Mouse (Mus musculus) bone marrow, adult 2 months (tissue): ENCODE data around the gene Gm17660. TPM values are rescaled to one million over a fixed set of nuclear protein-coding genes. Genes with fewer than 3 reads are reported as not detected.

Experiments
- H3K27ac ChIP-seq: fragments of 200-500 bp; 2 replicates; pipeline ENCODE4 v1.5.1; 2012; ENCODE audit warnings: low read depth, mild to moderate bottlenecking, control low read depth, inconsistent platforms, low read length; ENCODE audit not compliant: control insufficient read depth, poor library complexity, insufficient read depth
- H3K4me1 ChIP-seq: fragments of 200-500 bp; 2 replicates; pipeline ENCODE4 v1.6.1; 2011; ENCODE audit warnings: low read length; ENCODE audit not compliant: control insufficient read depth, insufficient read depth
- H3K4me3 ChIP-seq: fragments of 200-500 bp; replicated peaks from 2 replicates; pipeline ENCODE3; 2011; ENCODE audit warnings: mild to moderate bottlenecking, low read depth, low read length, control low read depth; ENCODE audit not compliant: control insufficient read depth
- CTCF ChIP-seq: fragments of 200-500 bp; IDR thresholded peaks from 2 replicates; pipeline ENCODE4 v1.5.1; 2011; ENCODE audit warnings: low read length, control low read depth; ENCODE audit not compliant: control insufficient read depth, insufficient read depth
- POLR2A ChIP-seq: fragments of 200-500 bp; IDR thresholded peaks from 2 replicates; pipeline ENCODE4 v1.6.1; 2011; ENCODE audit warnings: low read depth, mild to moderate bottlenecking, control low read depth, low read length, borderline replicate concordance; ENCODE audit not compliant: control insufficient read depth
- WGBS: fragments of 180-500 bp; shearing (Covaris S2); methylation state at CpG from one replicate; pipeline ENCODE4 v1.1.7; 2018; 5-methylcytosine and 5-hydroxymethylcytosine counted together
- polyA plus RNA-seq: library from polyadenylated mRNA; stranded (reverse); fragments of >200 nt; gene quantifications from 2 replicates; pipeline ENCODE4 v1.2.4, GENCODE M21; 2011; ENCODE audit warnings: low replicate concordance; ENCODE audit not compliant: missing spikeins, insufficient read depth, insufficient read length

Gm17660 gene
- polyA plus RNA-seq, 1 experiment = not detected

GRCm38 (mm10) chr5:104095416-104096077 lies 18.1 kb upstream of the Gm17660 start:
- no peak overlapping the region for H3K27ac ChIP-seq
- no peak overlapping the region for H3K4me3 ChIP-seq
- WGBS = 69% methylated on average over 11 of the region's 11 CpGs
- TF ChIP-seq CTCF (no peak), POLR2A (no peak)
- H3K4me1 ChIP-seq = no peaks in the 10 kb centered on the region

GRCm38 (mm10) chr5:104089751-104090150 lies 12.3 kb upstream of the Gm17660 start:
- no peak overlapping the region for H3K4me3 ChIP-seq
- no peaks in the 10 kb centered on the region for H3K4me1 ChIP-seq
- no peak overlapping the region for H3K27ac ChIP-seq
- WGBS = 74% methylated on average over 2 of the region's 2 CpGs
- TF ChIP-seq CTCF = no peak
- no peak for TF ChIP-seq POLR2A

- no peak for TF ChIP-seq CTCF
- TF ChIP-seq POLR2A = no peak
- Histone ChIP-seq H3K27ac (no peak overlapping the region), H3K4me1 (no peaks in the 10 kb centered on the region), H3K4me3 (no peak overlapping the region)
- 85% methylated on average over 9 of the region's 9 CpGs for WGBS
These were observed 8.0 kb upstream of the Gm17660 start for GRCm38 (mm10) chr5:104085366-104085765.

- TF ChIP-seq POLR2A = no peak
- TF ChIP-seq CTCF = no peak
- WGBS = 67% methylated on average over 6 of the region's 6 CpGs
- H3K4me3 ChIP-seq = no peak overlapping the region
- H3K4me1 ChIP-seq = no peaks in the 10 kb centered on the region
- H3K27ac ChIP-seq = no peak overlapping the region
These were observed 3.3 kb upstream of the Gm17660 start for GRCm38 (mm10) chr5:104080736-104081135.

GRCm38 (mm10) chr5:104076361-104076760 lies 1.0 kb downstream of the Gm17660 start:
- Histone ChIP-seq H3K4me1 (no peaks in the 10 kb centered on the region), H3K27ac (no peak overlapping the region), H3K4me3 (no peak overlapping the region)
- TF ChIP-seq CTCF (no peak), POLR2A (no peak)
- 41% methylated on average over 10 of the region's 10 CpGs for whole genome bisulfite sequencing

- TF ChIP-seq POLR2A (no peak), CTCF (peak; percentile 89)
- 23% methylated on average over 12 of the region's 12 CpGs for WGBS
These were observed 3.0 kb downstream of the Gm17660 start for GRCm38 (mm10) chr5:104074388-104074787.

GRCm38 (mm10) chr5:104073602-104074001 lies 3.8 kb downstream of the Gm17660 start:
- no peak for TF ChIP-seq POLR2A
- no peak for TF ChIP-seq CTCF
- WGBS = 93% methylated on average over 5 of the region's 5 CpGs
- no peak overlapping the region for H3K27ac ChIP-seq
- H3K4me3 ChIP-seq = no peak overlapping the region
- H3K4me1 ChIP-seq = no peaks in the 10 kb centered on the region

More at GRCm38 (mm10) chr5:104074388-104074787, 3.0 kb downstream of the Gm17660 start:
- Histone ChIP-seq H3K4me1 (no peaks in the 10 kb centered on the region), H3K27ac (no peak overlapping the region), H3K4me3 (no peak overlapping the region)

- WGBS = 58% methylated on average over 7 of the region's 8 CpGs
- no peak for TF ChIP-seq POLR2A
- no peak for TF ChIP-seq CTCF
- Histone ChIP-seq H3K4me1 (no peaks in the 10 kb centered on the region), H3K27ac (no peak overlapping the region), H3K4me3 (no peak overlapping the region)
These were observed 5.0 kb downstream of the Gm17660 start for GRCm38 (mm10) chr5:104072272-104072886.
